8 mouse cellular contexts compared by ENCODE assay signal in genomic region chr1:82839296-82839613, GRCm38 (mm10). TPM values are rescaled to one million over a fixed set of nuclear protein-coding genes. Genes with fewer than 3 reads are reported as not detected.
DNase-seq lines count a peak whose midpoint lies in the region; ATAC-seq lines count a peak whose summit lies in the region.

Gene Agfg1 (plus strand): TSS chr1:82839483.

- peak within 1 kb of the TSS; percentile 77 for H3K27ac ChIP-seq in intestine, embryonic 14.5 days (ENCODE audit: low read depth)

- peak within 1 kb of the TSS; percentile 82 for H3K4me3 ChIP-seq in intestine, embryonic 14.5 days (ENCODE audit: low read depth, low read length)

- under 1% methylated on average over 27 of the region's 34 CpGs for WGBS in intestine, embryonic 14.5 days

- H3K9me3 ChIP-seq in intestine, embryonic 14.5 days (ENCODE audit: control insufficient read depth, low read length), result no peaks in the 10 kb centered on the region

- H3K9ac ChIP-seq in intestine, embryonic 14.5 days (ENCODE audit: low read length), result peak within 1 kb of the TSS; percentile 79

- peak; percentile 94 for ATAC-seq in intestine, embryonic 14.5 days (replicated peaks; ENCODE audit: low FRiP score, low TSS enrichment, low read depth)

- H3K4me2 ChIP-seq in intestine, embryonic 14.5 days (ENCODE audit: low read length), result peak within 1 kb of the TSS; percentile 80

- no peaks in the 10 kb centered on the region for H3K27me3 ChIP-seq in intestine, embryonic 14.5 days (replicated peaks; ENCODE audit: control insufficient read depth, insufficient read depth, low read length)

- peak; percentile 98 for DNase-seq in adrenal gland, adult 18-20 months (ENCODE audit: low spot score in 2 of 2)
- DNase-seq in embryo, embryonic 11 days, result peak; percentile 93
- DNase-seq in gastrocnemius, postnatal 25 days, result peak; percentile 91
- DNase-seq in intestine, embryonic 14.5 days (ENCODE audit: low spot score), result peak; percentile 98
- peak; percentile 91 to 95 for DNase-seq in left cerebral cortex, postnatal 14 days (ENCODE audit: low spot score in 2 of 2)
- DNase-seq in mesoderm, embryonic 11.5 days (ENCODE audit: low read depth, low spot score), result peak; percentile 92
- DNase-seq in right cerebral cortex, postnatal 36 days (ENCODE audit: low spot score in 2 of 2), result peak; percentile 81 to 83
- peak; percentile 96 for DNase-seq in yolk sac, embryonic 10.5 days (ENCODE audit: low spot score)

- intact Hi-C loops in left cerebral cortex, postnatal 14 days (cut with DNase I), result no loop called here

- no peaks in the 10 kb centered on the region for H3K36me3 ChIP-seq in intestine, embryonic 14.5 days (ENCODE audit: control insufficient read depth, insufficient read depth, low read length)

- H3K4me1 ChIP-seq in intestine, embryonic 14.5 days (replicated peaks; ENCODE audit: control insufficient read depth, insufficient read depth, low read length), result peaks cover 13% of the 10 kb centered on the region

RNA-seq across cellular contexts. Expression of gene Agfg1, which starts in this region (rescaled TPM):
- total RNA-seq in adrenal gland, adult 18-20 months (2021), result 10 to 100 TPM; 47.9 to 54.4 TPM
- total RNA-seq in gastrocnemius, postnatal 25 days (2021), result 10 to 100 TPM; 23.3 to 24.9 TPM
- polyA plus RNA-seq in intestine, embryonic 14.5 days (2014; fragmentation: Nextera tagmentation; extraction: Ambion mirVana), result 46.9 and 47.1 TPM in 2 replicates
- total RNA-seq in left cerebral cortex, postnatal 14 days (2021), result 10 to 100 TPM; 81.8 to 90.3 TPM

Comparison
In these comparisons a context has a peak if more than half of its experiments do, and no peak if none do; other contexts are left out.
1. Peak in every context shown above with its lines: DNase-seq, ATAC-seq, H3K4me3 ChIP-seq and H3K27ac ChIP-seq.